Mouse (Mus musculus): ENCODE results near the gene Gm12216. TPM values are rescaled to one million over a fixed set of nuclear protein-coding genes. Genes with fewer than 3 reads are reported as not detected.

Gm12216 gene
- polyA plus RNA-seq, 1 experiment from 2014 or later: 0.63 TPM

GRCm38 (mm10) chr11:53748614-53749013 lies 110.4 kb downstream of the Gm12216 start:
- no peaks in the 10 kb centered on the region for H3K4me1 ChIP-seq (ENCODE audit: control insufficient read depth, insufficient read depth, low read length)
- H3K9me3 ChIP-seq (ENCODE audit: control insufficient read depth, low read length): no peaks in the 10 kb centered on the region
- ATAC-seq (ENCODE audit: low read depth) (no peak), DNase-seq (ENCODE audit: low spot score) (no peak)
- H3K4me3 ChIP-seq (ENCODE audit: low read depth, low read length): no peak overlapping the region
- H3K36me3 ChIP-seq (ENCODE audit: control insufficient read depth, insufficient read depth, low read length): no peaks in the 10 kb centered on the region
- H3K27ac ChIP-seq (replicated peaks; ENCODE audit: low read depth, low read length): no peak overlapping the region
- no peak overlapping the region for H3K4me2 ChIP-seq (ENCODE audit: low read depth, low read length)
- H3K27me3 ChIP-seq (replicated peaks; ENCODE audit: control insufficient read depth, insufficient read depth, low read length): no peaks in the 10 kb centered on the region
- no peak overlapping the region for H3K9ac ChIP-seq (ENCODE audit: low read depth, low read length)
- 93% methylated on average over 6 of the region's 6 CpGs for WGBS

GRCm38 (mm10) chr11:53747985-53748384 lies 111.1 kb downstream of the Gm12216 start:
- Histone ChIP-seq H3K4me3 (ENCODE audit: low read depth, low read length) (no peak overlapping the region), H3K9ac (ENCODE audit: low read depth, low read length) (no peak overlapping the region), H3K4me1 (ENCODE audit: control insufficient read depth, insufficient read depth, low read length) (no peaks in the 10 kb centered on the region), H3K4me2 (ENCODE audit: low read depth, low read length) (no peak overlapping the region), H3K27me3 (replicated peaks; ENCODE audit: control insufficient read depth, insufficient read depth, low read length) (no peaks in the 10 kb centered on the region), H3K36me3 (ENCODE audit: control insufficient read depth, insufficient read depth, low read length) (no peaks in the 10 kb centered on the region), H3K27ac (replicated peaks; ENCODE audit: low read depth, low read length) (no peak overlapping the region), H3K9me3 (ENCODE audit: control insufficient read depth, low read length) (no peaks in the 10 kb centered on the region)
- DNase-seq (ENCODE audit: low spot score) (no peak), ATAC-seq (ENCODE audit: low read depth) (no peak)
- 84% methylated on average over 9 of the region's 9 CpGs for WGBS

- no peak for ATAC-seq (ENCODE audit: low read depth)
- Histone ChIP-seq H3K4me1 (ENCODE audit: control insufficient read depth, insufficient read depth, low read length) (no peaks in the 10 kb centered on the region), H3K27me3 (replicated peaks; ENCODE audit: control insufficient read depth, insufficient read depth, low read length) (no peaks in the 10 kb centered on the region), H3K9ac (ENCODE audit: low read depth, low read length) (no peak overlapping the region), H3K27ac (replicated peaks; ENCODE audit: low read depth, low read length) (no peak overlapping the region), H3K9me3 (ENCODE audit: control insufficient read depth, low read length) (no peaks in the 10 kb centered on the region), H3K4me3 (ENCODE audit: low read depth, low read length) (no peak overlapping the region), H3K36me3 (ENCODE audit: control insufficient read depth, insufficient read depth, low read length) (no peaks in the 10 kb centered on the region), H3K4me2 (ENCODE audit: low read depth, low read length) (no peak overlapping the region)
- no peak for DNase-seq (ENCODE audit: low spot score)
- 88% methylated on average over 2 of the region's 2 CpGs for WGBS
These were observed 113.8 kb downstream of the Gm12216 start for GRCm38 (mm10) chr11:53745260-53745659.

GRCm38 (mm10) chr11:53742353-53742752 lies 116.7 kb downstream of the Gm12216 start:
- H3K36me3 ChIP-seq (ENCODE audit: control insufficient read depth, insufficient read depth, low read length): no peaks in the 10 kb centered on the region
- no peak overlapping the region for H3K4me3 ChIP-seq (ENCODE audit: low read depth, low read length)
- no peak overlapping the region for H3K9ac ChIP-seq (ENCODE audit: low read depth, low read length)
- peak; percentile 51 for DNase-seq (ENCODE audit: low spot score)
- H3K4me1 ChIP-seq (ENCODE audit: control insufficient read depth, insufficient read depth, low read length): no peaks in the 10 kb centered on the region
- no peak overlapping the region for H3K4me2 ChIP-seq (ENCODE audit: low read depth, low read length)
- H3K9me3 ChIP-seq (ENCODE audit: control insufficient read depth, low read length): no peaks in the 10 kb centered on the region
- 12% methylated on average over 5 of the region's 5 CpGs for WGBS
- H3K27me3 ChIP-seq (replicated peaks; ENCODE audit: control insufficient read depth, insufficient read depth, low read length): no peaks in the 10 kb centered on the region
- ATAC-seq (ENCODE audit: low read depth): no peak
- no peak overlapping the region for H3K27ac ChIP-seq (replicated peaks; ENCODE audit: low read depth, low read length)

GRCm38 (mm10) chr11:53737573-53737946 lies 121.5 kb downstream of the Gm12216 start:
- peak; percentile 31; the same call in 1 of the 2 replicates for ATAC-seq (ENCODE audit: low read depth)
- no peak for DNase-seq (ENCODE audit: low spot score)
- H3K27ac ChIP-seq (replicated peaks; ENCODE audit: low read depth, low read length): no peak overlapping the region
- WGBS: 43% methylated on average over 6 of the region's 6 CpGs
- H3K4me2 ChIP-seq (ENCODE audit: low read depth, low read length): no peak overlapping the region
- H3K9me3 ChIP-seq (ENCODE audit: control insufficient read depth, low read length): no peaks in the 10 kb centered on the region
- H3K36me3 ChIP-seq (ENCODE audit: control insufficient read depth, insufficient read depth, low read length): no peaks in the 10 kb centered on the region
- no peak overlapping the region for H3K9ac ChIP-seq (ENCODE audit: low read depth, low read length)
- no peaks in the 10 kb centered on the region for H3K27me3 ChIP-seq (replicated peaks; ENCODE audit: control insufficient read depth, insufficient read depth, low read length)
- H3K4me1 ChIP-seq (ENCODE audit: control insufficient read depth, insufficient read depth, low read length): no peaks in the 10 kb centered on the region
- H3K4me3 ChIP-seq (ENCODE audit: low read depth, low read length): no peak overlapping the region

- no peak overlapping the region; the same call in 1 of the 2 replicates for H3K27ac ChIP-seq (replicated peaks; ENCODE audit: low read depth, low read length)
- H3K9ac ChIP-seq (ENCODE audit: low read depth, low read length): no peak overlapping the region
- ATAC-seq (ENCODE audit: low read depth): peak; percentile 86
- H3K4me3 ChIP-seq (ENCODE audit: low read depth, low read length): no peak overlapping the region
- no peaks in the 10 kb centered on the region for H3K27me3 ChIP-seq (replicated peaks; ENCODE audit: control insufficient read depth, insufficient read depth, low read length)
- peak; percentile 85 for DNase-seq (ENCODE audit: low spot score)
- no peaks in the 10 kb centered on the region for H3K36me3 ChIP-seq (ENCODE audit: control insufficient read depth, insufficient read depth, low read length)
- no peak overlapping the region for H3K4me2 ChIP-seq (ENCODE audit: low read depth, low read length)
- no peaks in the 10 kb centered on the region for H3K9me3 ChIP-seq (ENCODE audit: control insufficient read depth, low read length)
- no peaks in the 10 kb centered on the region for H3K4me1 ChIP-seq (ENCODE audit: control insufficient read depth, insufficient read depth, low read length)
- WGBS: 47% methylated on average over 14 of the region's 14 CpGs
These were observed 122.1 kb downstream of the Gm12216 start for GRCm38 (mm10) chr11:53736771-53737572.

GRCm38 (mm10) chr11:53735682-53736245 lies 123.3 kb downstream of the Gm12216 start:
- Histone ChIP-seq H3K36me3 (ENCODE audit: control insufficient read depth, insufficient read depth, low read length) (no peaks in the 10 kb centered on the region), H3K4me1 (ENCODE audit: control insufficient read depth, insufficient read depth, low read length) (no peaks in the 10 kb centered on the region), H3K27ac (replicated peaks; ENCODE audit: low read depth, low read length) (no peak overlapping the region), H3K4me3 (ENCODE audit: low read depth, low read length) (no peak overlapping the region), H3K4me2 (ENCODE audit: low read depth, low read length) (peak overlapping the region; percentile 54), H3K27me3 (replicated peaks; ENCODE audit: control insufficient read depth, insufficient read depth, low read length) (no peaks in the 10 kb centered on the region), H3K9ac (ENCODE audit: low read depth, low read length) (0 out of 2 replicates have a peak overlapping the region, but pooled peaks have one; percentile 16), H3K9me3 (ENCODE audit: control insufficient read depth, low read length) (no peaks in the 10 kb centered on the region)
- WGBS: 33% methylated on average over 17 of the region's 17 CpGs
- DNase-seq (ENCODE audit: low spot score) (peak; percentile 89), ATAC-seq (ENCODE audit: low read depth) (peak; percentile 89)

GRCm38 (mm10) chr11:53734970-53735681 lies 123.9 kb downstream of the Gm12216 start:
- Histone ChIP-seq H3K4me2 (ENCODE audit: low read depth, low read length) (no peak overlapping the region), H3K4me3 (ENCODE audit: low read depth, low read length) (no peak overlapping the region), H3K36me3 (ENCODE audit: control insufficient read depth, insufficient read depth, low read length) (no peaks in the 10 kb centered on the region), H3K9ac (ENCODE audit: low read depth, low read length) (no peak overlapping the region), H3K9me3 (ENCODE audit: control insufficient read depth, low read length) (no peaks in the 10 kb centered on the region), H3K27me3 (replicated peaks; ENCODE audit: control insufficient read depth, insufficient read depth, low read length) (no peaks in the 10 kb centered on the region), H3K27ac (replicated peaks; ENCODE audit: low read depth, low read length) (no peak overlapping the region), H3K4me1 (ENCODE audit: control insufficient read depth, insufficient read depth, low read length) (no peaks in the 10 kb centered on the region)
- DNase-seq (ENCODE audit: low spot score) (no peak), ATAC-seq (ENCODE audit: low read depth) (no peak)
- WGBS: 74% methylated on average over 18 of the region's 18 CpGs
